Mouse (Mus musculus): Measurements from ENCODE around the gene Zfp653.

The Zfp653 gene

DNA sequence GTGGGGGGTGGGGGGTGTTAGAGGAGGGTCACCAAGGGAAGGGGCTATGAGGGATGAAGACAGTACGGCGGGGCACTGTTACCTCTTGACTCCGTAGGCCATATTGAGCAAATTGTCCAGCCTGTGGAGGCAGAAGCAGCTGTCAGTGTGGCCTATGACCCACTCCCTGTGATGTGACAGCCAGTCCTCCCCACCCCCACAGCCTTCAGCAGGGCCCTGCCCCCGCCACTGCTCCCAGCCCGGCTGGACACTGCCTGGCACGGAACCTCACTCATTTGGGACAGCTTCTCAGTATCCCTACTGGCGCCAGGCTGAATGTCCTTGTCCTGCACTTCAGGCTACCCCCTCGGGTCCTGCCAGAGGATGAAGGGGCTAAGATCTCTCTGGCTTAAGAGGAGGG, 46.6 kb downstream of the Zfp653 start:
- DNase-seq, result peak in 1 of 2 experiments; percentile 57

DNA sequence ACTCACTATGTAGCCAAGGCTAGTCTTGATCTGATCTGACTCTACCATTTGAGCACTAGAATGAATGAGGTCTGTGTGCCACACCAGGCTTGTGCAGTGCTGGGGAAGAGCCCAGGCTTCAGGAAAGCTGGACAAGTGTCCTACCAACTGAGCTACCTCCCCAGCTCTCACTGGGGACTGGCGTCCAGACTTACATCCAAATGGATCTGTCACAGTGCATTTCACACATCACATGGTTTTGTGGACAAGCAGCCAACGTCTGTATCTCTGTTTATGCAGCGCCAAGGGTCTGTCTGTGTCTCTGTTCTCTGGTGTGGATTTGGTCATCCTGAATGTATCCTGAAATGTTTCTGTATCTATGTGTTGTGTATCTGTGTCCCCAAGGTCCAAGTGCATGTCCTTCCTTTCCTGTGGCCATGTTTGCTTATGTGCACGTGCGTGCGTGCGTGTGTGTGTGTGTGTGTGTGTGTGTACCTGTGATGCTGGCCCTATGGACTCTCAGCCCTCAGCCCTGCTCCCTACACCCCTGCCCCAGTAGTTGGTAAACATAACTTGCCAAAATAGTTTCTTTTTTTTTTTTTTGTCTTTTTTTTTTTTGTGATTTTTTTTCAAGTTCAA, 53.9 kb downstream of the Zfp653 start:
- DNase-seq, result peak; percentile 64 to 74

DNA sequence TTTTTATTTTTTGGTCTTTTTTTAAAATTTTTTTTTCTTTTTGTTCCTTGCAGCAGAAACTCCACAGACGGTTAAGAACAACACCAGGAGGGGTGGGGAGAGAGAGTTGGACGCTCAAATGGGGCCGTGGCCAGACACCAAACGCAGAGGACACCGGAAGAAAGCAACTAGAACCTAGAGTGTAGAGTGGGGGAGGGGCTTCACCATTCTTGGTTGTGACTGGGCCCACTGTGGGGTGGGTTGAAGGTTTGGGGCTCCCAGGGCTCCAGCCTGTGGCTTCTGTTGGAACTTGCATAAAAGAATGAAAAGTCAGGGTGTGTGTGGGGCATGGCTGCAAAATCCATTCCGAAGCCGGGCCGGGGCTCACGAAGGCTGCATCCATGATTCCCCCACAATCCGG, 54.9 kb downstream of the Zfp653 start:
- DNase-seq, result peak in 1 of 2 experiments; percentile 35

DNA sequence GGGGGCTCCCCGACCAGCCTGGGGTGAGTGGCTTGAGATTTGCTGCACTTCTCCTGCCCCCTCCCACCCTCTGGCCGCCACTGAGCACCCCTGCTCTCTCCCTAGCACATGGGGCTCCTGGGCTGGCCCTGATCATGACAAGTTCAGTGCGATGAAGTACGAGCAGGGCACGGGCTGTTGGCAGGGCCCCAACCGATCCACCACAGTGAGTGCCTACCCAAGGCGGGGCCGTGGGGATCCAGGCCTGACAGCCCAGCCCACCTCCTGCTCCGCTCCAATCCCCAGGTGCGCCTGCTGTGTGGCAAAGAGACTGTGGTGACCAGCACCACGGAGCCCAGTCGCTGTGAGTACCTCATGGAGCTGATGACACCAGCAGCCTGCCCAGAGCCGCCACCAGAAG, 58.4 kb downstream of the Zfp653 start:
- DNase-seq, result peak; percentile 36 to 59

DNA sequence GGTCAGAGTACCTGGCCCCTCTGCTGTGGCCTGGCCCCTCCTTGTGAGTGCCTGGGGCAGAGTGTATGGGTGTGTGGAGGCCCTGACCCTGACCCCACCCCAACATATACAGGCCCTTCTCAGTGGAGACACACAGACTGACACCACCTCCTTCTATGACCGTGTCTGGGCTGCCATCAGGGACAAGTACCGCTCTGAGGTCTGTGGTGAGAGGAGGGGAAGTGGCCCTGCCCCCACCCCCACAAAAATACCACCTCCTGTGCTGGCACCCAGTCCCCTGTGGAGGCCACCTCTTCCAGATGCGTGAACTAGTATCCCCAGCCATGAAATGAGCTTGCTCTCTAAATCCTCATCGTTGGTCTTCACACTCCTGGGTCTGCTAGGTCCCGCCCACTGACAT, 60.1 kb downstream of the Zfp653 start:
- DNase-seq, result no peak

All from cerebellum, postnatal 25 days (tissue).